Mouse (Mus musculus) limb, embryonic 12.5 days (tissue): ENCODE measurements around the gene Bcas3. TPM values are rescaled to one million over a fixed set of nuclear protein-coding genes. Genes with fewer than 3 reads are reported as not detected.

Experiments
- ATAC-seq: fragments of 200-750 bp; cut with Nextera tagmentation; 2 replicates; pipeline ENCODE4 v1.8.0; 2017; ENCODE audit warnings: low read depth, moderate TSS enrichment; ENCODE audit not compliant: insufficient number of reproducible peaks, insufficient read depth, low FRiP score, low TSS enrichment
- H3K27ac ChIP-seq: fragments of 300-500 bp; sonication (generic); 2 replicates; pipeline ENCODE4 v1.5.1; 2016; ENCODE audit warnings: mild to moderate bottlenecking, moderate library complexity
- H3K27me3 ChIP-seq: fragments of 300-500 bp; sonication (generic); 2 replicates; pipeline ENCODE4 v1.6.1; 2016; ENCODE audit warnings: mild to moderate bottlenecking, moderate library complexity
- H3K36me3 ChIP-seq: fragments of 300-500 bp; sonication (generic); 2 replicates; pipeline ENCODE4 v1.6.1; 2016; ENCODE audit warnings: mild to moderate bottlenecking, moderate library complexity
- H3K4me1 ChIP-seq: fragments of 300-500 bp; sonication (generic); replicated peaks from 2 replicates; pipeline ENCODE4 v1.6.1; 2016
- H3K4me2 ChIP-seq: fragments of 300-500 bp; sonication (generic); 2 replicates; pipeline ENCODE4 v1.6.1; 2016; ENCODE audit warnings: mild to moderate bottlenecking, moderate library complexity
- H3K4me3 ChIP-seq: fragments of 300-500 bp; sonication (generic); replicated peaks from 2 replicates; pipeline ENCODE4 v1.5.1; 2016; ENCODE audit warnings: mild to moderate bottlenecking
- H3K9ac ChIP-seq: fragments of 300-500 bp; sonication (generic); replicated peaks from 2 replicates; pipeline ENCODE4 v1.6.1; 2016; ENCODE audit warnings: mild to moderate bottlenecking, moderate library complexity
- H3K9me3 ChIP-seq: fragments of 300-500 bp; sonication (generic); 2 replicates; pipeline ENCODE4 v1.6.1; 2016; ENCODE audit warnings: mild to moderate bottlenecking, moderate library complexity
- WGBS: fragments of 180-500 bp; shearing (Covaris S2); methylation state at CpG from one replicate; pipeline ENCODE4 v1.1.7; 2016; 5-methylcytosine and 5-hydroxymethylcytosine counted together
- polyA plus RNA-seq: library from polyadenylated mRNA; unstranded; fragments of >200 nt; fragmentation: Nextera tagmentation; extraction: Ambion mirVana; gene quantifications from 2 replicates; pipeline ENCODE4 v1.2.1, GENCODE M21; 2016

Bcas3 gene
- polyA plus RNA-seq, 1 experiment from 2014 or later: 29.7 TPM

GRCm38 (mm10) chr11:85540989-85541388, 188.0 kb downstream of the Bcas3 start:
- Histone ChIP-seq H3K4me2 (no peak overlapping the region), H3K9ac (no peak overlapping the region), H3K27me3 (no peaks in the 10 kb centered on the region), H3K36me3 (no peaks in the 10 kb centered on the region), H3K4me3 (no peak overlapping the region), H3K9me3 (no peaks in the 10 kb centered on the region), H3K27ac (no peak overlapping the region), H3K4me1 (peaks cover 5% of the 10 kb centered on the region; the same call in 1 of the 2 replicates)
- ATAC-seq: no peak
- WGBS: 83% methylated on average over 4 of the region's 4 CpGs

GRCm38 (mm10) chr11:85543311-85543710, 190.3 kb downstream of the Bcas3 start:
- ATAC-seq: no peak
- peaks cover 5% of the 10 kb centered on the region; the same call in 1 of the 2 replicates for H3K4me1 ChIP-seq
- H3K4me2 ChIP-seq: no peak overlapping the region
- no peaks in the 10 kb centered on the region for H3K9me3 ChIP-seq
- 87% methylated on average over 4 of the region's 4 CpGs for WGBS
- no peaks in the 10 kb centered on the region for H3K36me3 ChIP-seq
- H3K27me3 ChIP-seq: no peaks in the 10 kb centered on the region
- H3K9ac ChIP-seq: no peak overlapping the region
- H3K4me3 ChIP-seq: no peak overlapping the region
- H3K27ac ChIP-seq: no peak overlapping the region

- no peak for ATAC-seq
- H3K27me3 ChIP-seq: no peaks in the 10 kb centered on the region
- H3K9me3 ChIP-seq: no peaks in the 10 kb centered on the region
- H3K4me3 ChIP-seq: no peak overlapping the region
- H3K36me3 ChIP-seq: no peaks in the 10 kb centered on the region
- H3K27ac ChIP-seq: no peak overlapping the region
- no peak overlapping the region for H3K4me2 ChIP-seq
- 13% methylated on average over 5 of the region's 5 CpGs for WGBS
- peaks cover 5% of the 10 kb centered on the region for H3K4me1 ChIP-seq
- no peak overlapping the region for H3K9ac ChIP-seq
Observed at GRCm38 (mm10) chr11:85545602-85546001, 192.6 kb downstream of the Bcas3 start.

- H3K4me2 ChIP-seq: no peak overlapping the region
- WGBS: 57% methylated on average over 6 of the region's 6 CpGs
Observed at GRCm38 (mm10) chr11:85547966-85548365, 195.0 kb downstream of the Bcas3 start.

GRCm38 (mm10) chr11:85549651-85550050, 196.7 kb downstream of the Bcas3 start:
- WGBS: 76% methylated on average over 3 of the region's 3 CpGs
- no peak overlapping the region for H3K27ac ChIP-seq
- no peaks in the 10 kb centered on the region for H3K9me3 ChIP-seq
- ATAC-seq: no peak
- no peak overlapping the region for H3K4me3 ChIP-seq
- H3K4me2 ChIP-seq: no peak overlapping the region
- no peaks in the 10 kb centered on the region for H3K27me3 ChIP-seq
- H3K4me1 ChIP-seq: no peaks in the 10 kb centered on the region; the same call in 1 of the 2 replicates
- H3K36me3 ChIP-seq: no peaks in the 10 kb centered on the region
- H3K9ac ChIP-seq: no peak overlapping the region

More at GRCm38 (mm10) chr11:85547966-85548365, 195.0 kb downstream of the Bcas3 start:
- Histone ChIP-seq H3K27me3 (no peaks in the 10 kb centered on the region), H3K4me1 (no peaks in the 10 kb centered on the region; the same call in 1 of the 2 replicates), H3K9me3 (no peaks in the 10 kb centered on the region), H3K9ac (no peak overlapping the region), H3K27ac (no peak overlapping the region), H3K36me3 (no peaks in the 10 kb centered on the region), H3K4me3 (no peak overlapping the region)
- ATAC-seq: no peak

GRCm38 (mm10) chr11:85555066-85555465, 202.1 kb downstream of the Bcas3 start:
- no peaks in the 10 kb centered on the region for H3K9me3 ChIP-seq
- 78% methylated on average over 1 of the region's 1 CpGs for WGBS
- H3K36me3 ChIP-seq: no peaks in the 10 kb centered on the region
- H3K27me3 ChIP-seq: no peaks in the 10 kb centered on the region
- H3K27ac ChIP-seq: no peak overlapping the region
- no peak overlapping the region for H3K9ac ChIP-seq
- no peak for ATAC-seq
- no peaks in the 10 kb centered on the region for H3K4me1 ChIP-seq
- H3K4me2 ChIP-seq: no peak overlapping the region
- H3K4me3 ChIP-seq: no peak overlapping the region

- Histone ChIP-seq H3K27ac (no peak overlapping the region), H3K27me3 (no peaks in the 10 kb centered on the region), H3K36me3 (no peaks in the 10 kb centered on the region), H3K9ac (no peak overlapping the region), H3K4me2 (no peak overlapping the region), H3K9me3 (no peaks in the 10 kb centered on the region), H3K4me1 (no peaks in the 10 kb centered on the region), H3K4me3 (no peak overlapping the region)
- no peak for ATAC-seq
- 77% methylated on average over 2 of the region's 2 CpGs for WGBS
Observed at GRCm38 (mm10) chr11:85555721-85556120, 202.8 kb downstream of the Bcas3 start.

- H3K4me3 ChIP-seq: no peak overlapping the region
- H3K9ac ChIP-seq: no peak overlapping the region
- WGBS: 83% methylated on average over 2 of the region's 2 CpGs
- H3K27ac ChIP-seq: no peak overlapping the region
- H3K27me3 ChIP-seq: no peaks in the 10 kb centered on the region; the same call in 1 of the 2 replicates
- no peak overlapping the region for H3K4me2 ChIP-seq
- H3K36me3 ChIP-seq: no peaks in the 10 kb centered on the region
- H3K9me3 ChIP-seq: no peaks in the 10 kb centered on the region
- no peak for ATAC-seq
- H3K4me1 ChIP-seq: no peaks in the 10 kb centered on the region
Observed at GRCm38 (mm10) chr11:85565068-85565467, 212.1 kb downstream of the Bcas3 start.

- H3K27me3 ChIP-seq: no peaks in the 10 kb centered on the region
- no peaks in the 10 kb centered on the region for H3K9me3 ChIP-seq
- ATAC-seq: no peak
- no peak overlapping the region for H3K4me3 ChIP-seq
- no peak overlapping the region for H3K27ac ChIP-seq
- WGBS: 63% methylated on average over 3 of the region's 3 CpGs
- H3K4me1 ChIP-seq: peaks cover 25% of the 10 kb centered on the region
- no peak overlapping the region for H3K9ac ChIP-seq
- no peaks in the 10 kb centered on the region for H3K36me3 ChIP-seq
- H3K4me2 ChIP-seq: no peak overlapping the region
Observed at GRCm38 (mm10) chr11:85571040-85571439, 218.1 kb downstream of the Bcas3 start.

GRCm38 (mm10) chr11:85571936-85572335, 219.0 kb downstream of the Bcas3 start:
- 70% methylated on average over 5 of the region's 5 CpGs for WGBS

GRCm38 (mm10) chr11:85572590-85572989, 219.6 kb downstream of the Bcas3 start:
- Histone ChIP-seq H3K9ac (no peak overlapping the region), H3K36me3 (no peaks in the 10 kb centered on the region), H3K4me2 (no peak overlapping the region), H3K9me3 (no peaks in the 10 kb centered on the region), H3K4me3 (no peak overlapping the region), H3K27me3 (no peaks in the 10 kb centered on the region), H3K4me1 (peaks cover 25% of the 10 kb centered on the region), H3K27ac (no peak overlapping the region)
- no peak for ATAC-seq
- WGBS: 80% methylated on average over 3 of the region's 3 CpGs

More at GRCm38 (mm10) chr11:85571936-85572335, 219.0 kb downstream of the Bcas3 start:
- H3K27ac ChIP-seq: no peak overlapping the region
- H3K4me1 ChIP-seq: peaks cover 25% of the 10 kb centered on the region
- no peak overlapping the region for H3K4me2 ChIP-seq
- H3K27me3 ChIP-seq: no peaks in the 10 kb centered on the region
- no peaks in the 10 kb centered on the region for H3K36me3 ChIP-seq
- no peaks in the 10 kb centered on the region for H3K9me3 ChIP-seq
- no peak overlapping the region for H3K9ac ChIP-seq
- no peak for ATAC-seq
- no peak overlapping the region for H3K4me3 ChIP-seq

GRCm38 (mm10) chr11:85574496-85574895, 221.5 kb downstream of the Bcas3 start:
- Histone ChIP-seq H3K36me3 (no peaks in the 10 kb centered on the region), H3K4me2 (no peak overlapping the region), H3K4me1 (peaks cover 25% of the 10 kb centered on the region), H3K9ac (no peak overlapping the region), H3K27ac (no peak overlapping the region), H3K27me3 (no peaks in the 10 kb centered on the region), H3K4me3 (no peak overlapping the region), H3K9me3 (no peaks in the 10 kb centered on the region)
- ATAC-seq: no peak
- WGBS: 13% methylated on average over 4 of the region's 4 CpGs
